Mouse (Mus musculus) thymus, postnatal 36 days (tissue): ENCODE measurements at regions not wholly inside any gene's neighbourhood (a gene's known extent, or its start where the extent isn't known, plus 50 kb on each side); places are given as distances from the start of the nearest gene placed in this dataset.

Source experiments
- DNase-seq, 2 experiments: peaks; one replicate each; pipeline ENCODE4 v3.0.0; 2022; ENCODE audit warnings: mixed read lengths in 2 of 2

GRCm38 (mm10) chr14:46706462-46706861 is 53.9 kb upstream of the Cdkn3 start:
- DNase-seq, result no peak

- no peak for DNase-seq
Observed at GRCm38 (mm10) chr14:46704316-46704751, 56.0 kb upstream of the Cdkn3 start.

GRCm38 (mm10) chr14:46702669-46703435 is 57.5 kb upstream of the Cdkn3 start:
- DNase-seq, result peak; percentile 20 to 22

- no peak for DNase-seq
Observed at GRCm38 (mm10) chr14:46692571-46692970, 67.8 kb upstream of the Cdkn3 start.

GRCm38 (mm10) chr14:46692067-46692466 is 68.3 kb upstream of the Cdkn3 start:
- DNase-seq, result no peak

- DNase-seq, result no peak
Observed at GRCm38 (mm10) chr14:46682728-46683127, 77.6 kb upstream of the Cdkn3 start.

GRCm38 (mm10) chr14:46678935-46679334 is 81.4 kb upstream of the Cdkn3 start:
- no peak for DNase-seq

- DNase-seq, result no peak
Observed at GRCm38 (mm10) chr14:46671482-46672225, 88.7 kb upstream of the Cdkn3 start.

GRCm38 (mm10) chr14:46671062-46671461 is 89.3 kb upstream of the Cdkn3 start:
- no peak for DNase-seq

GRCm38 (mm10) chr14:46670221-46671046 is 89.9 kb upstream of the Cdkn3 start:
- no peak for DNase-seq

- DNase-seq, result no peak
Observed at GRCm38 (mm10) chr14:46668275-46668674, 92.1 kb upstream of the Cdkn3 start.

- DNase-seq, result no peak
Observed at GRCm38 (mm10) chr14:46664305-46664704, 96.0 kb upstream of the Cdkn3 start.

GRCm38 (mm10) chr14:46663529-46663928 is 96.8 kb upstream of the Cdkn3 start:
- DNase-seq, result no peak

GRCm38 (mm10) chr14:46661792-46662545 is 98.4 kb upstream of the Cdkn3 start:
- DNase-seq, result no peak

GRCm38 (mm10) chr14:46661118-46661791 is 99.1 kb upstream of the Cdkn3 start:
- no peak for DNase-seq

GRCm38 (mm10) chr14:46659365-46659764 is 101.0 kb upstream of the Cdkn3 start:
- DNase-seq, result no peak

GRCm38 (mm10) chr14:46656249-46656648 is 104.1 kb upstream of the Cdkn3 start:
- DNase-seq, result no peak

GRCm38 (mm10) chr14:46647319-46647974 is 112.9 kb upstream of the Cdkn3 start:
- no peak for DNase-seq

GRCm38 (mm10) chr14:46646673-46647318 is 113.5 kb upstream of the Cdkn3 start:
- no peak for DNase-seq

GRCm38 (mm10) chr14:46639116-46639826 is 121.1 kb upstream of the Cdkn3 start:
- no peak for DNase-seq
